Mouse (Mus musculus) cerebellum, adult 9-10 months (tissue): Measurements from ENCODE around the gene Celsr1.

Source experiments
- DNase-seq: peaks from one replicate; pipeline ENCODE4 v3.0.0; 2022

The Celsr1 gene

GRCm38 (mm10) chr15:85949421-85950164 lies 84.0 kb downstream of the Celsr1 start:
- DNase-seq: no peak

DNA sequence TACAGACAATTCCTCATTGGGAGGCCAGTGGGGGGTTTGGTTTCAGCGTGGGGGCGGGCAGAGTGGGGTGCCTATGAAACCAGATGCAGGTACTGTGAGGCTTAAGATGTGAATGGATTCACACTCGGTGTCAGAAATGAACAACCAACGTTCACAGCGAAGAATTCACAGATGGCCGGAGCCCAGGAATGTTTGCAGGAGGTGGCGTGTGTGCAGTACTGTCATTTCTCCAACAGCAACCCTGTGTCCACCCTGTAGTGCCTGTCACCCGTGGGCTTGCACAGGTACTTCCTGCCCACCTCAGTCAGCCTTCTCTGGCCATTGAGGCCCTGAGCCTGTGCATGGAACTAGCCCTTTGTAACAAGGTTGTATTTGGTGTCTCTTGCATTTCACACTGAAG lies 85.6 kb downstream of the Celsr1 start:
- DNase-seq: no peak

DNA sequence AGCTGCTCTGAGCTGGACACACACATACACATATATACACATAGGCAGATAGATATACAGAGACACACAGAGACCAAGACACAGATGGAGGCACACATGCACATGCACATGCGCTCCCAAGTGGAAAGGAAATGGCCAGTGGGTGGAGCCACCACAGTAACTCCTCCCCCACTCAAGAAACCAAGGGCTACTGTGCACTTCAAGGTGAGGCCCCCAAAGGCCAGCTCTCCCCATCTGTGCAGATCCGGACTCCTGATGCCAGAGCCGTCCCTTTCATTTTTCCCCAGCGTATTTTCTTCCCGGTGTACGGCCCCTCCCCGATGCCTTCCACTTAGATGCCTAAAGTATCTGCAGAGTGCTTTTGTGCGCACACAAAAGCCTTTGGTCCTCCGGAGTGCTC lies 86.0 kb downstream of the Celsr1 start:
- no peak for DNase-seq

DNA sequence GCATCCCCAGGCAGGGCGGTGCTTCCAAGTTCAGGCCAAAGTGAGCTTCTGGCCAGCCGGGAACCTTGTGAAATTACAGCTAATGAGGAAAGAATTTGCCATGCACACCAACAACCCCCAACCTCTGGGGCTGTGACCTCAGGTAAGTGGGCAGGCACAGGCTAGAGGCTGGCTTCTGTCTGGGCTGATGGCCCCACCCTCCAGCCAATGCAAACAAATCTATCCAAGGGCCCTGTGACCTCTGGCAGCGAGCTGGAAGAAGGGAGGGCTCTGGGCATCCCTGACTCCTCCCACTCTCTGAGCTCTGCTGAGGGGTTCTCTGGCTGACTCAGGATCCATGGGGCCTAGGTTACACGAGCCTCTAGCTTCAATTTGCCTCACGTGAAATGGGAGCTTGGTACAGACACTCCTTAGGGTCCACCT lies 97.9 kb downstream of the Celsr1 start:
- no peak for DNase-seq

DNA sequence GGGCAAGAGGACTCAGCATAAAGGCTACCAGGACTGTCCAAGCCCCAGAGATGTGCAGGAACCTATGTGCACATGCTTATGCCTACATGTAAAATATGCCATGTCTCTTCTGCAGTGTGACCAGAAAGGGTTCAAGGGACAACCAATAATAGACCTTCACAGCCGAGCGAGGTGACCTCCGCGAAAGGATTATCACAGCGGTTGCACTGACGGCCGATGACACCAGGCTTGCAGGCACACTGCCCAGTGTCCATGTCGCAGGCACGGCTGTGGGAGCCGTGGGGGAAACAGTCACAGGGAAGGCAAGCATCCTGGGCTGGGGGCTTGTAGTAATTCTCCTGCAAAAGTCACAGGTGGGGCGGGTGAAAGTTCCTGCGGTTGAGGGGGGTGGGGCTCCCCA lies 105.4 kb downstream of the Celsr1 start:
- no peak for DNase-seq

DNA sequence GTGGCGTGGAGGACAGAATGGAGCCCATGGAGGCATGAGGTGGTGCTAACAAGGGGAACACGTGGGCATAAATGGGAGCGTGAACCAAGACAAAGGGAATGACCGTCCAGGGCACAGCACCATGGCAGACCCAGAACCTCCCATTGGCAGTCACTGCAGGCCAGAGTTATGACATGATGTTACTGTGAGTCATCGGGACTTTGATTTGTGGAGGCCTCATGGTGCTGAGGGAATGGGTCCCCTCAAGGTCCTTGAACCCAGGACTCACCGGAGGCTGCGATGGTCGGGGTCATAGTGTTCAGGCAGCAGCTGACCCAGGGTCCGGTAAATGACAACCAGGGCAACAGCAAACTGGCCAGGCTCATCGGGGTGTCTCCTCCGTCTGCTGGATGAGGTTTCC lies 111.7 kb downstream of the Celsr1 start:
- DNase-seq: no peak

- DNase-seq: no peak
Measured at GRCm38 (mm10) chr15:85919892-85920248, 113.7 kb downstream of the Celsr1 start.

GRCm38 (mm10) chr15:85919191-85919891 lies 114.2 kb downstream of the Celsr1 start:
- DNase-seq: no peak

- DNase-seq: no peak
Measured at GRCm38 (mm10) chr15:85913605-85914004, 120.0 kb downstream of the Celsr1 start.

DNA sequence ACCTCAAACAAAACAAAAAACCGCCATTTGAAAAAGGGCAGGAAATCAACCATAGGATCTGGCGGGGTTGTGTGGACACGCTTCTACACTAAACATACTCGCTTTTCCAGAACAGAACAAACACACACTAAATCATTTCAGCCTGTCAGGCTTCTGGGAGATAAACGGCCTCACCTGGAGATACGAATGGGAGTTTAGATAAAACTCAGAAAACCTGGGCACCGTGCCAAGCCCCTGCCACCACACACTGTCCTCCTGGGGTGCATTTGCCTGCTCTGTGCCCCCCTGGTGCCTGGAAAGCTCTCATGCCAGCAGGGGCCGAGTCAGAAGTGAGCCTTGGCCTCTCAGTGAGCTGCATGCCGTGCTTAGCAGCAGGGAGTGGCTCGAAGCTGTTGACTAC lies 123.6 kb downstream of the Celsr1 start:
- no peak for DNase-seq

DNA sequence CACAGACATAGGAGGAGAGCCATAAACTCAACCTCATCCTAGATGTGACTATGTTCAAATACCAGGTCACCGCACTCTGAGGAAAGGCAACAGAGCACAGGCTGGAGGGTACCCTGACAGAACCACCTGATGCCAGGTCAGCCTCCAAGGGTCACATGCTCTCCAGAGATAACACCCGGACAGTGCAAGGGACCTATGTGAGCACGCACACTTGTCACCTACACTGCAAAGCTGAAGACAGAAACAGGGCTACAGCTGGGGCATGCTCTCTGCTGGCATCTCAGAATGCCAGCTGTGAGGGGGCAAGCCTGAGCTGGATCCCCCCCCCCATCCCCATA lies 124.1 kb downstream of the Celsr1 start:
- no peak for DNase-seq

DNA sequence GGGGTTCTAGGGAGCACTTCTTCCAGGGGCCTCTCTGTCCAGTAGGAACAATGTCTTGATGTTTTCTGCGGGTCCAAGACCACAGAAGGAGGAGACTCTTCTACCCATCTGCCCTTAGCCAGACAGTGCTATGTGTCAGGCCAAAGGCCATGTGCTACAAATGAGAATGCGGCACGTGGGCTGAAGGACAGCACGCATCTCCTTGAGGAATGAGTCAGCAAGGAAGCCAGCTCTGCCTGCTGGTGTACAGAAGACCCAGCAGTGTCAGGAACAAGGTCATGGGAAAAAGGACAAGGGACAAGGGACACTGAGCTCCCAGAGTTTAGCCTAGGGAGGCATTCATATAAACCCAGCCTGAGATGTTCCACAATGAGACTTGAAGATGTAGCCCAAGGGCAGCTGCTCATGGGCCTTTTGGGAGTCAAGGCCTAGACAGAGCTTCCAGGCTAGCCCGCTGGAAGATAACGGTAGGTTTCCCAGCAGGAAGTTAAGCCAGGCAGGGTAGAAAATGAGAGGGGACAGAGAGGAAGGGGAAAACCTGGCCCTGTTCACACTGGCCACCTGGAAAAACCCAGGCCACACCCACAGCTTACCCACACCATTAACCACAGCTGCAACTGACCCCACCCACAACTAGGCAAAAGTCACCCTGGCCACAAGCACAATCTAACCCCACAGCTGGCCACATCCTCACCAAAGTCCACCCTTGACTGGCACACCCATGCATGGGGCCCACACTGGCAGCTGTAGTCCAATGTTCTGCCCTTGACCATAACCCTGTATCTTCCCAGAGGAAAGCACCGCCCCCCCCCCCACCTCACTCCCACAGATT lies 124.7 kb downstream of the Celsr1 start:
- no peak for DNase-seq

GRCm38 (mm10) chr15:85903826-85904225 lies 129.8 kb downstream of the Celsr1 start:
- DNase-seq: no peak

- DNase-seq: no peak
Measured at GRCm38 (mm10) chr15:85902505-85902904, 131.1 kb downstream of the Celsr1 start.

DNA sequence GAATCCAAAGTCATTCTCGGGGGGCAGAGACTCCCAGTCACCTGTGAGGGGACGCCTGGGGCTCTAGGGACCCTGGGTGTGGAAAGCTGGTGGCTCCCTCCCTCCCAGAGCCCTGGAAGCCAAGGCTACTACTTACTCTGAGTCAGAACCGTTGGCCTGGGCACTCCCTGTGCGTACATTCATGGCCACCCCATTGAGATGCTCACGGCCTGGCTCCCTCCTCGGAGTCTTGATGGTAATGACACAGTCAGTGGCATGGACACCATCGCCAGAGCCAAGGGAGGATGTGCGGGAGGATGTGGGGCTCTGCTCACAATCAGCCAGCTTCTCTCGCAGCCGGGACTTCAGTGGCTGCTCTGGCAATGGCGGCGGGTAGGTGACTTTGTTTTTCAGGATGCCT lies 132.8 kb downstream of the Celsr1 start:
- DNase-seq: no peak

DNA sequence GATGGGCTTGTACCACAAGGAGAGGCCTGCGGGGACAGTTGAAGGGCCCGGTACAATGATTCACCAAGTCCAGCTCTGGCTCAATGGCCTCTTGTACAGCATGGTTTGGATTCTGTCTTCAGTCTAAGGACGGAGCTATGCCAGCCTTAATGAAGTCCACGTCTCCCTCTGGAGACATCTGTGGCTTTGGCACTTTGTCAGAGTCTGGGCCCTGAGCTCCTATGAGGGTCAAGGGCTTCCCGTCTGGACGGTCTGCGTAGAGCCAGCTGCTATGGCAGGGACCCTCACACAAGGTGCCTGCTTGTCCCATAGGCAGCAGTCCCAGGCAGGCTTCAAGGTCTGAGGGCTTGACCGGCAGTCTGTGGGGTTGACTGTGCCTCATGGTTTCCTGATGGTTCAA lies 133.3 kb downstream of the Celsr1 start:
- no peak for DNase-seq

- no peak for DNase-seq
Measured at GRCm38 (mm10) chr15:85899396-85899795, 134.2 kb downstream of the Celsr1 start.

- no peak for DNase-seq
Measured at GRCm38 (mm10) chr15:85897113-85897512, 136.5 kb downstream of the Celsr1 start.

GRCm38 (mm10) chr15:85896284-85896683 lies 137.3 kb downstream of the Celsr1 start:
- DNase-seq: peak; percentile 83

GRCm38 (mm10) chr15:85893871-85894270 lies 139.7 kb downstream of the Celsr1 start:
- no peak for DNase-seq

GRCm38 (mm10) chr15:85892498-85893118 lies 141.0 kb downstream of the Celsr1 start:
- no peak for DNase-seq

GRCm38 (mm10) chr15:85891971-85892370 lies 141.6 kb downstream of the Celsr1 start:
- DNase-seq: no peak

GRCm38 (mm10) chr15:85889235-85889634 lies 144.3 kb downstream of the Celsr1 start:
- DNase-seq: no peak
